Mouse (Mus musculus) erythroblast, embryonic 14.5 days (primary cell): ENCODE data around the gene Vmn2r7.

ENCODE experiments used
- GATA1 ChIP-seq: IDR thresholded peaks from 2 replicates; pipeline ENCODE4 v1.6.1; 2012; ENCODE audit warnings: low read length, inconsistent platforms, mixed read lengths
- TAL1 ChIP-seq: IDR thresholded peaks from 3 replicates; pipeline ENCODE4 v1.6.1; 2012; ENCODE audit warnings: low read length, inconsistent platforms, mixed read lengths

DNA sequence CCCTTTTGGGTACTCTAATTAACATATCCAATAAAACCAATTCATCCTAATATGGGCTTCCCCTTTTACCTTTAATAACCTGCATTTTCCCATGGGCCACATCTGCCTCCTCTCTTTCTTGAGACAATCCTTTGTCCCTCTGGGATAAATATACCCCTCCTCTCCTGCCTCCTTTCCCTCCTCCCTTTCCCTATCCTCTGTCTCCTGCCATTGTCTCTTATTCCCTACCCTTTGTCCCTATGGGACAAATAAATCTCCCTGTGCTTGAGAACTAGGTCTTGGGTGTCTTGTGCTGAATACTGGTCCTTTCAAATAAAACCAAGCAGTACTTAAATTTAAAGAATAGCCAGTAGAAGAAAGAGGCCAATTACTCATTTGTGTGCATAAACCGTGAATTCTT, 13.4 kb downstream of the Vmn2r7 start:
- TF ChIP-seq TAL1 (no peak), GATA1 (no peak)
